Mouse (Mus musculus) embryonic facial prominence, embryonic 11.5 days (tissue): ENCODE results near the gene 2310034G01Rik. TPM values are rescaled to one million over a fixed set of nuclear protein-coding genes. Genes with fewer than 3 reads are reported as not detected.

ENCODE experiments used
- ATAC-seq: fragments of 200-750 bp; cut with Nextera tagmentation; replicated peaks from 2 replicates; pipeline ENCODE4 v1.8.0; 2017; ENCODE audit warnings: low read depth; ENCODE audit not compliant: insufficient number of reproducible peaks, low FRiP score, low TSS enrichment
- DNase-seq: peaks from one replicate; pipeline ENCODE4 v3.0.0-alpha.2; 2015; ENCODE audit warnings: low spot score
- H3K27ac ChIP-seq: fragments of 300-500 bp; sonication (generic); replicated peaks from 2 replicates; pipeline ENCODE4 v1.5.1; 2014; ENCODE audit warnings: mild to moderate bottlenecking, low read depth, low read length, control low read depth
- H3K27me3 ChIP-seq: fragments of 300-500 bp; sonication (generic); 2 replicates; pipeline ENCODE4 v1.6.1; 2014; ENCODE audit warnings: mild to moderate bottlenecking, low read length, moderate library complexity, mixed read lengths; ENCODE audit not compliant: control insufficient read depth, insufficient read depth
- H3K36me3 ChIP-seq: fragments of 300-500 bp; sonication (generic); replicated peaks from 2 replicates; pipeline ENCODE4 v1.6.1; 2014; ENCODE audit warnings: low read depth, mild to moderate bottlenecking, low read length, moderate library complexity, mixed read lengths; ENCODE audit not compliant: control insufficient read depth, insufficient read depth
- H3K4me1 ChIP-seq: fragments of 300-500 bp; sonication (generic); 2 replicates; pipeline ENCODE4 v1.6.1; 2014; ENCODE audit warnings: low read length, mixed read lengths; ENCODE audit not compliant: control insufficient read depth, insufficient read depth
- H3K4me2 ChIP-seq: fragments of 300-500 bp; sonication (generic); 2 replicates; pipeline ENCODE4 v1.6.1; 2014; ENCODE audit warnings: low read depth, mild to moderate bottlenecking, control low read depth, low read length, moderate library complexity
- H3K4me3 ChIP-seq: fragments of 300-500 bp; sonication (generic); 2 replicates; pipeline ENCODE4 v1.5.1; 2014; ENCODE audit warnings: low read depth, low read length, control low read depth
- H3K9ac ChIP-seq: fragments of 300-500 bp; sonication (generic); replicated peaks from 2 replicates; pipeline ENCODE4 v1.6.1; 2014; ENCODE audit warnings: mild to moderate bottlenecking, control low read depth, low read length
- H3K9me3 ChIP-seq: fragments of 300-500 bp; sonication (generic); replicated peaks from 2 replicates; pipeline ENCODE4 v1.6.1; 2016; ENCODE audit warnings: mild to moderate bottlenecking, low read length, inconsistent platforms, mixed read lengths; ENCODE audit not compliant: control insufficient read depth
- WGBS: fragments of 180-500 bp; shearing (Covaris S2); extraction: QIAGEN DNeasy Blood & Tissue Kit; methylation state at CpG from one replicate; pipeline ENCODE4 v1.1.7; 2014; 5-methylcytosine and 5-hydroxymethylcytosine counted together
- polyA plus RNA-seq: library from polyadenylated mRNA; unstranded; fragments of >200 nt; fragmentation: Nextera tagmentation; extraction: Ambion mirVana; gene quantifications from 2 replicates; pipeline ENCODE4 v1.2.1, GENCODE M21; 2014

The 2310034G01Rik gene
- polyA plus RNA-seq, 1 experiment from 2014 or later, result 1.1 TPM

GRCm38 (mm10) chr19:46338331-46338936 is 11.7 kb downstream of the 2310034G01Rik start, which contains the start of gene Cuedc2:
Gene Cuedc2 (minus strand): TSS chr19:46338702.
- H3K9me3 ChIP-seq, result no peaks in the 10 kb centered on the region
- peak within 1 kb of the TSS; percentile 71 for H3K4me3 ChIP-seq
- H3K27ac ChIP-seq, result 0 out of 2 replicates have a peak within 1 kb of the TSS, but pooled peaks have one; percentile 35
- ATAC-seq, result peak; percentile 83
- peaks cover 5% of the 10 kb centered on the region for H3K4me1 ChIP-seq
- DNase-seq, result peak; percentile 96
- no peaks in the 10 kb centered on the region for H3K36me3 ChIP-seq
- peak within 1 kb of the TSS; percentile 81 for H3K4me2 ChIP-seq
- H3K27me3 ChIP-seq, result no peaks in the 10 kb centered on the region
- peak within 1 kb of the TSS; percentile 83 for H3K9ac ChIP-seq
- under 1% methylated on average over 31 of the region's 31 CpGs for WGBS

GRCm38 (mm10) chr19:46337719-46338330 is 12.3 kb downstream of the 2310034G01Rik start:
- Histone ChIP-seq H3K9me3 (no peaks in the 10 kb centered on the region), H3K4me1 (peaks cover 5% of the 10 kb centered on the region), H3K9ac (peak overlapping the region; percentile 83), H3K27ac (0 out of 2 replicates have a peak overlapping the region, but pooled peaks have one; percentile 35), H3K36me3 (no peaks in the 10 kb centered on the region), H3K4me2 (peak overlapping the region; percentile 81), H3K4me3 (peak overlapping the region; percentile 71), H3K27me3 (no peaks in the 10 kb centered on the region)
- WGBS, result 33% methylated on average over 15 of the region's 15 CpGs
- ATAC-seq (0 out of 2 replicates have a peak, but pooled peaks have one; percentile 22), DNase-seq (no peak)

- Histone ChIP-seq H3K4me3 (no peak overlapping the region), H3K9me3 (no peaks in the 10 kb centered on the region), H3K4me2 (no peak overlapping the region), H3K9ac (no peak overlapping the region), H3K27ac (no peak overlapping the region), H3K4me1 (peaks cover 8% of the 10 kb centered on the region; the same call in 1 of the 2 replicates), H3K27me3 (no peaks in the 10 kb centered on the region), H3K36me3 (no peaks in the 10 kb centered on the region)
- WGBS, result 91% methylated on average over 3 of the region's 3 CpGs
- ATAC-seq, result no peak
- no peak for DNase-seq
Observed at GRCm38 (mm10) chr19:46333906-46334305, 16.2 kb downstream of the 2310034G01Rik start.

- ATAC-seq, result no peak
- Histone ChIP-seq H3K27me3 (no peaks in the 10 kb centered on the region), H3K4me1 (peaks cover 7% of the 10 kb centered on the region; the same call in 1 of the 2 replicates), H3K4me3 (no peak overlapping the region), H3K36me3 (no peaks in the 10 kb centered on the region), H3K4me2 (no peak overlapping the region), H3K9me3 (no peaks in the 10 kb centered on the region), H3K27ac (no peak overlapping the region), H3K9ac (no peak overlapping the region)
- DNase-seq, result no peak
- 36% methylated on average over 7 of the region's 7 CpGs for WGBS
Observed at GRCm38 (mm10) chr19:46332721-46333339, 17.3 kb downstream of the 2310034G01Rik start.

GRCm38 (mm10) chr19:46331936-46332335 is 18.2 kb downstream of the 2310034G01Rik start:
- H3K27me3 ChIP-seq, result peaks cover 1% of the 10 kb centered on the region
- no peaks in the 10 kb centered on the region for H3K36me3 ChIP-seq
- H3K27ac ChIP-seq, result no peak overlapping the region
- no peak for ATAC-seq
- DNase-seq, result no peak
- H3K4me1 ChIP-seq, result peaks cover 3% of the 10 kb centered on the region; the same call in 1 of the 2 replicates
- H3K4me3 ChIP-seq, result no peak overlapping the region
- 82% methylated on average over 3 of the region's 3 CpGs for WGBS
- no peak overlapping the region for H3K4me2 ChIP-seq
- no peaks in the 10 kb centered on the region for H3K9me3 ChIP-seq
- no peak overlapping the region for H3K9ac ChIP-seq

- 88% methylated on average over 14 of the region's 14 CpGs for WGBS
- Histone ChIP-seq H3K27me3 (peaks cover 7% of the 10 kb centered on the region), H3K27ac (no peak overlapping the region), H3K36me3 (no peaks in the 10 kb centered on the region), H3K9ac (no peak overlapping the region), H3K4me1 (peaks cover 3% of the 10 kb centered on the region; the same call in 1 of the 2 replicates), H3K4me3 (no peak overlapping the region), H3K9me3 (no peaks in the 10 kb centered on the region), H3K4me2 (no peak overlapping the region)
- DNase-seq, result no peak
- no peak for ATAC-seq
Observed at GRCm38 (mm10) chr19:46331326-46331725, 18.8 kb downstream of the 2310034G01Rik start.

GRCm38 (mm10) chr19:46330696-46331095 is 19.4 kb downstream of the 2310034G01Rik start:
- WGBS, result 87% methylated on average over 12 of the region's 12 CpGs
- H3K4me2 ChIP-seq, result no peak overlapping the region
- no peaks in the 10 kb centered on the region for H3K9me3 ChIP-seq
- ATAC-seq (no peak), DNase-seq (no peak)
- H3K36me3 ChIP-seq, result no peaks in the 10 kb centered on the region
- H3K9ac ChIP-seq, result no peak overlapping the region
- peaks cover 13% of the 10 kb centered on the region for H3K27me3 ChIP-seq
- no peak overlapping the region for H3K27ac ChIP-seq
- no peak overlapping the region for H3K4me3 ChIP-seq
- peaks cover 3% of the 10 kb centered on the region; the same call in 1 of the 2 replicates for H3K4me1 ChIP-seq
